Mouse (Mus musculus) embryonic facial prominence, embryonic 10.5 days (tissue): Measurements from ENCODE around the gene Eif4e1b. TPM values are rescaled to one million over a fixed set of nuclear protein-coding genes. Genes with fewer than 3 reads are reported as not detected.

Experiments used
- polyA plus RNA-seq: library from polyadenylated mRNA; unstranded; fragments of >200 nt; fragmentation: Nextera tagmentation; extraction: Ambion mirVana; gene quantifications from 2 replicates; pipeline ENCODE4 v1.2.1, GENCODE M21; 2016

The Eif4e1b gene
- polyA plus RNA-seq, 1 experiment from 2014 or later = not detected

Other genes with a start within 250 kb of the Eif4e1b start
- 200 and 207 TPM in 2 replicates for gene 4833439L19Rik, start 218.6 kb upstream of the Eif4e1b start, polyA plus RNA-seq
- 28.8 and 29.6 TPM in 2 replicates for gene Arl10, start 209.0 kb upstream of the Eif4e1b start, polyA plus RNA-seq
- gene Nop16, start 193.9 kb upstream of the Eif4e1b start, polyA plus RNA-seq = 112 and 117 TPM in 2 replicates
- gene Higd2a, start 193.8 kb upstream of the Eif4e1b start, polyA plus RNA-seq = 144 and 154 TPM in 2 replicates
- gene Cltb, start 172.7 kb upstream of the Eif4e1b start, polyA plus RNA-seq = 14.2 and 16.9 TPM in 2 replicates
- 83.4 and 86.7 TPM in 2 replicates for gene Faf2, start 162.2 kb upstream of the Eif4e1b start, polyA plus RNA-seq
- gene Rnf44, start 90.1 kb upstream of the Eif4e1b start, polyA plus RNA-seq = 87.6 and 105 TPM in 2 replicates
- gene Cdhr2, start 82.5 kb upstream of the Eif4e1b start, polyA plus RNA-seq = 0.05 and 0.15 TPM in 2 replicates
- gene Gprin1, start 34.1 kb upstream of the Eif4e1b start, polyA plus RNA-seq = 0.66 and 0.94 TPM in 2 replicates
- 0.79 and 1.3 TPM in 2 replicates for gene Sncb, start 17.4 kb upstream of the Eif4e1b start, polyA plus RNA-seq
- gene Tspan17, start 5.4 kb downstream of the Eif4e1b start, polyA plus RNA-seq = 9.7 and 10.9 TPM in 2 replicates
- gene Unc5a, start 165.4 kb downstream of the Eif4e1b start, polyA plus RNA-seq = 2.1 and 2.2 TPM in 2 replicates
- 0.39 and 0.65 TPM in 2 replicates for gene Hk3, start 237.4 kb downstream of the Eif4e1b start, polyA plus RNA-seq